Mouse (Mus musculus) liver, embryonic 13.5 days (tissue): Measurements from ENCODE around the gene Sbsn. TPM values are rescaled to one million over a fixed set of nuclear protein-coding genes. Genes with fewer than 3 reads are reported as not detected.

Source experiments
- ATAC-seq: fragments of 200-750 bp; cut with Nextera tagmentation; 2 replicates; pipeline ENCODE4 v1.8.0; 2017; ENCODE audit warnings: low read depth, mild to moderate bottlenecking, moderate number of reproducible peaks, moderate library complexity
- DNase-seq: peaks from one replicate; pipeline ENCODE4 v3.0.0; 2022
- H3K27ac ChIP-seq: fragments of 300-500 bp; sonication (generic); 2 replicates; pipeline ENCODE4 v1.5.1; 2015; ENCODE audit warnings: moderate library complexity, mild to moderate bottlenecking, inconsistent platforms
- H3K27me3 ChIP-seq: fragments of 300-500 bp; sonication (generic); 2 replicates; pipeline ENCODE4 v1.6.1; 2015; ENCODE audit warnings: mild to moderate bottlenecking, inconsistent platforms
- H3K36me3 ChIP-seq: fragments of 300-500 bp; sonication (generic); 2 replicates; pipeline ENCODE4 v1.6.1; 2015; ENCODE audit warnings: mild to moderate bottlenecking, inconsistent platforms
- H3K4me1 ChIP-seq: fragments of 300-500 bp; sonication (generic); replicated peaks from 2 replicates; pipeline ENCODE4 v1.6.1; 2015; ENCODE audit warnings: inconsistent platforms
- H3K4me2 ChIP-seq: fragments of 300-500 bp; sonication (generic); 2 replicates; pipeline ENCODE4 v1.6.1; 2015; ENCODE audit warnings: inconsistent platforms, mild to moderate bottlenecking, moderate library complexity
- H3K4me3 ChIP-seq: fragments of 300-500 bp; sonication (generic); replicated peaks from 2 replicates; pipeline ENCODE4 v1.5.1; 2015; ENCODE audit warnings: mild to moderate bottlenecking, inconsistent platforms
- H3K9ac ChIP-seq: fragments of 300-500 bp; sonication (generic); 2 replicates; pipeline ENCODE4 v1.6.1; 2015; ENCODE audit warnings: mild to moderate bottlenecking, inconsistent platforms
- H3K9me3 ChIP-seq: fragments of 300-500 bp; sonication (generic); replicated peaks from 2 replicates; pipeline ENCODE4 v1.6.1; 2016; ENCODE audit warnings: inconsistent platforms
- WGBS: fragments of 180-500 bp; shearing (Covaris S2); methylation state at CpG from one replicate; pipeline ENCODE4 v1.1.7; 2015; ENCODE audit not compliant: insufficient replicate concordance; 5-methylcytosine and 5-hydroxymethylcytosine counted together
- polyA plus RNA-seq: library from polyadenylated mRNA; unstranded; fragments of >200 nt; fragmentation: Nextera tagmentation; extraction: Ambion mirVana; gene quantifications from 2 replicates; pipeline ENCODE4 v1.2.1, GENCODE M21; 2015

Gene Sbsn
- polyA plus RNA-seq, 1 experiment from 2014 or later, result 0.08 TPM

DNA sequence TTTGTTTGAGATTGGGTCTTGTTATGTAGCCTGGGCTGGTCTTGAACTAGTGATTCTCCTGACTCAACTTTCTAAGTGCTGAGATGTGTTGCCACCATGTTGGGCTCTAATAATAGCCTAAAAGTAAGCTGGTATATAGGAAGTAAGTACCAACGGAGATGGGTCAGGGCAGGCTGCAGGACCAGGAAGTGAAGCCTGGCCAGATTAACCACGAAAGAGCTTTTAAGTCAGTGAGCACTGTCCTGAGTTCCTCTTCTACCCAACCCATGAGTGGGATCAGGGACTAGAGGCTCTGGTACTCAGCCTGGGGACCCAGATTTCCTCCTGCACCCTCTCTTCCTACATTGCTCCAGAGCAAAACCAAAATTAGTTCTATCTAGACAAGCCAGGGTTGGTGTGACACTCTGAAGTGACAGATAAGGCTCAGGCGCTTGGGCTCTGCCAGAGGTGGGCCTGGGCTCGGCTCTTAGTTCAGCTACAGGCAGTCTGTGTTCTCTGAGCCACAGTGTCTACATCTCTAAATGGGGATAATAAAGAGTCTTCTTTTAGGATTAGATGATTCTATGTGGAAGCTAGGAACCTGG, 10.6 kb downstream of the Sbsn start:
- DNase-seq, result peak; percentile 3
- peaks cover 20% of the 10 kb centered on the region for H3K4me1 ChIP-seq
- no peak overlapping the region for H3K9ac ChIP-seq
- no peak overlapping the region for H3K4me3 ChIP-seq
- H3K9me3 ChIP-seq, result no peaks in the 10 kb centered on the region
- H3K27ac ChIP-seq, result no peak overlapping the region
- no peaks in the 10 kb centered on the region for H3K36me3 ChIP-seq
- peak; percentile 64; the same call in 1 of the 2 replicates for ATAC-seq
- WGBS, result 15% methylated on average over 4 of the region's 4 CpGs
- no peak overlapping the region for H3K4me2 ChIP-seq
- peaks cover 15% of the 10 kb centered on the region for H3K27me3 ChIP-seq

DNA sequence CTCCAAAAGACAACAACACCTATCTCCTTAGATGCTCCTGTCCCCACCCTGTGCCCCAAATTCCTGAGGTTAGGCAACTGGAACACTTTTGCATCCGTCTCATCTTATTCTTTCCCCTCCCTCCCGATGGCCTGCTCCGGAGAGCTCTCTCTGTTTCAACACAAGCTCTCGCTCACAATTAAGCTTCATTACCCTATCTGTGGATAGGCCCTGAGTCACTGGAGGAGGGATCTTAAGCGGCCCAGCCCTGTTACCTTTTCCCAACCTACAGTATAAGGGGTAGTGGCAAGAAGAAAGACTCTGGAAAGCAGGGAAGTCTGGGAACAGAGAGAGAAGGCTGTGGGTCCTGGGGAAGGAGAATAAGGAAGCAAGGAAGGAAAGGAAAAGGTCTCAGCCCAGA, 12.2 kb downstream of the Sbsn start, which contains the start of gene Dmkn:
TSS of gene Dmkn (plus strand) at position 301 of the 400 bp plus-strand sequence.
- Histone ChIP-seq H3K9ac (no peak within 1 kb of the TSS), H3K4me1 (peaks cover 20% of the 10 kb centered on the region), H3K27ac (no peak within 1 kb of the TSS), H3K4me3 (no peak within 1 kb of the TSS), H3K9me3 (no peaks in the 10 kb centered on the region), H3K36me3 (no peaks in the 10 kb centered on the region), H3K27me3 (peaks cover 19% of the 10 kb centered on the region), H3K4me2 (no peak within 1 kb of the TSS)
- 50% methylated on average over 5 of the region's 5 CpGs for WGBS
- ATAC-seq (no peak), DNase-seq (no peak)

DNA sequence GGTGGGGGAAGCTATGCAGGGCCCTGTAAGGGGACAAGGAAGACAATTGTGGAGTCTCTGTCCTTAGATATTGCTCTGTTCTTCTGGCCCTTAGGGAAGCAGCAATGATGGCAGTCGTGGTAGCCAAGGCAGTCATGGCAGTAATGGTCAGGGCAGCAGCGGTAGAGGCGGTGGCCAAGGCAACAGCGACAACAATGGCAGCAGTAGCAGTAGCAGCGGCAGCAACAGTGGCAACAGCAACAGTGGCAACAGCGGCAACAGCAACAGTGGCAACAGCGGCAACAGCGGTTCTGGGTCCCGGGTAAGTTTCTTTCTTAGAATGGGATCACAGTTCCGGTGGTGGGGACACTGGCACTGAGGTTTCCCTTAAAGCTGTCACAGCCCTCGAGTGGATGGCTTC, 13.9 kb downstream of the Sbsn start:
- no peak for DNase-seq

DNA sequence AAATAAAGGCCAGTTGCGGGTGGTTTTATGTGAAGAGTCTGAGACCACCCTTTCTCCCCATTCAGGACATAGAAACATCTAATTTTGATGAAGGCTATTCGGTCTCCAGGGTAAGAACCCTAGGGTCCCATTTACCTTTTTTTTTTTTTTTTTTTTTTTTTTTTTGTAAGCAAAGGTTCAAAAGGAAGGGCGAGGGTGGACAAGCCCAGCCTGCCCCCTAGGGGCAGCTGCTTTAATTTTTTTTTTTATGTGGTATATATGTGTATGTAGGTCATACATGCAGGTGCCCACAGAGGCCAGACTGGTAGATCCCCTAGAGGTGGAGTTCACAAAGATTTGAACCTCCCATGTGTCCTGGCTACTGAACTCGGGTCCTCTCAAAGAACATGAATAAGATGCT, 15.1 kb downstream of the Sbsn start:
- H3K4me1 ChIP-seq, result peaks cover 10% of the 10 kb centered on the region
- peaks cover 26% of the 10 kb centered on the region for H3K27me3 ChIP-seq
- ATAC-seq (no peak), DNase-seq (no peak)
- no peak overlapping the region for H3K4me3 ChIP-seq
- H3K9ac ChIP-seq, result no peak overlapping the region
- no peaks in the 10 kb centered on the region for H3K36me3 ChIP-seq
- 70% methylated on average over 4 of the region's 4 CpGs for WGBS
- no peak overlapping the region for H3K27ac ChIP-seq
- no peak overlapping the region for H3K4me2 ChIP-seq
- no peaks in the 10 kb centered on the region for H3K9me3 ChIP-seq

More for the DNA sequence above, 13.9 kb downstream of the Sbsn start:
- WGBS, result 37% methylated on average over 11 of the region's 11 CpGs
- no peak overlapping the region for H3K4me3 ChIP-seq
- no peaks in the 10 kb centered on the region for H3K9me3 ChIP-seq
- no peaks in the 10 kb centered on the region for H3K36me3 ChIP-seq
- no peak overlapping the region for H3K4me2 ChIP-seq
- H3K4me1 ChIP-seq, result peaks cover 17% of the 10 kb centered on the region
- H3K27ac ChIP-seq, result no peak overlapping the region
- no peak for ATAC-seq
- peaks cover 26% of the 10 kb centered on the region for H3K27me3 ChIP-seq
- H3K9ac ChIP-seq, result no peak overlapping the region

DNA sequence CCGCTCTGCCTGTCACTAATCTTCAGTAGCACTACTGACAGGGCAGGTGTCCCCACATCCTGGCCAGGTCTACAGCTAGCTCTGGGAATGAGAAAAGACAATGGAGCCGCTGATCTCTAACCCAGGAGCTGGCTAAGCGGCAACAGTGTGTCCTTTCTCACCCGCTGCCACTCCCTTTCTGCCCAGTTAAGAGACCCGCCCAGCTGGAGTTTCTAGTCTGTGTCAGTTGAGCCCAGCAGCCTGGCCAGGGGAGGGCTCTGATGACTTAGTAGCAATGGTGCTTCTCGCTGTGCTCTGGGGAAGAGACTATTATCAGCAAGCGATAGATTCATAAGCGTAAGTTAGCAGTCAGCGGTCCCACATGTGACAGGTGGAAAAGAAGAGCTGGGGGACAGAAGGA, 18.0 kb downstream of the Sbsn start:
- Histone ChIP-seq H3K9me3 (no peaks in the 10 kb centered on the region), H3K36me3 (no peaks in the 10 kb centered on the region), H3K9ac (no peak overlapping the region), H3K27me3 (peaks cover 20% of the 10 kb centered on the region), H3K4me1 (no peaks in the 10 kb centered on the region), H3K4me3 (no peak overlapping the region), H3K27ac (no peak overlapping the region), H3K4me2 (no peak overlapping the region)
- ATAC-seq, result no peak
- DNase-seq, result no peak
- WGBS, result 28% methylated on average over 9 of the region's 9 CpGs

DNA sequence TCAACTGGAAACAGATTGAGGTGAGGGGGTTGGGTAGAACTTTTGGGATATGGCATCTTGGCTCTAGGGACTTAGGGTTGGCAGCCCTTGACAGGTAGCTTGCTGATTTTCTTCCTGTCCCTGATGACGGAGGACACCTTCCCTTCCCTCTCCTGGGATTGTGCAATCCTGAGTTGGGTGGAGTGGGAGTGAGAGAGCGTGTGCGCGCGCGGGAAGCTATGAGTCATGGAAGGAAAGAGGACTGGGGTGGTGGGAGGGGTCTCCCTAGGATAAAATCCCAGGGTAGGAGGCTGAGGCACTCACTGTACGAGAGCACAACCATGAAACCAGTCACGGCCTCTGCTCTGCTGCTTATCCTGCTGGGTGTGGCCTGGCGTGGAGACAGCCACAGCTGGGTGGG, 24.8 kb downstream of the Sbsn start:
- no peak overlapping the region for H3K27ac ChIP-seq
- H3K9me3 ChIP-seq, result no peaks in the 10 kb centered on the region
- ATAC-seq (no peak), DNase-seq (no peak)
- no peak overlapping the region for H3K4me2 ChIP-seq
- no peaks in the 10 kb centered on the region for H3K36me3 ChIP-seq
- no peak overlapping the region for H3K9ac ChIP-seq
- no peaks in the 10 kb centered on the region for H3K27me3 ChIP-seq
- 72% methylated on average over 9 of the region's 9 CpGs for WGBS
- no peaks in the 10 kb centered on the region for H3K4me1 ChIP-seq
- no peak overlapping the region for H3K4me3 ChIP-seq

DNA sequence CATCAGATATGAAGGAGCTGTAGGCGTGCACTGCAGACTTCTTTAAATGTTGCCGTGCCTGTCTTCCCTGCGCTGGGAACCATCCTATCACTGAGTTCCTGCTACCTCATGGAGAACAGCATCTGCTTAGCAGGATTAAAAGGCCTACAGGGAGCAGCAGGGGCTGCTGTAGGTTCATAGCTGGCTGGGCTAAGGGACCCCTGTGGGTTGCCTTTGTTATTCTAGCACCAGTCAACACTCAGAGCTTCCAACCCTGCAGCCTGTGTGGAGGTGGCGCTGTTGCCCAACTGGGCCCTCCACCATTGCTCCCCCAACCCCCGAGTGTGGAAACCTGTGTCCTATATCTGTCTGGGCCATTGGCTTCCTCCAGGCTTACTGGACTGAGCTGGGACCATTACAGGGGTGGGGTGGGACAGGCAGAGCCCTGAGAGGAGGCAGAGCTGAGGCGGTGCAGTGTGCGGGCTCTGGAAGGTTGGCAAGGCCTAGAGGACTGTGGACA, 25.9 kb downstream of the Sbsn start:
- Histone ChIP-seq H3K36me3 (no peaks in the 10 kb centered on the region), H3K9me3 (no peaks in the 10 kb centered on the region), H3K4me2 (no peak overlapping the region), H3K27ac (no peak overlapping the region), H3K27me3 (no peaks in the 10 kb centered on the region), H3K4me1 (no peaks in the 10 kb centered on the region), H3K9ac (no peak overlapping the region), H3K4me3 (no peak overlapping the region)
- ATAC-seq, result no peak
- WGBS, result 50% methylated on average over 7 of the region's 7 CpGs
- no peak for DNase-seq

DNA sequence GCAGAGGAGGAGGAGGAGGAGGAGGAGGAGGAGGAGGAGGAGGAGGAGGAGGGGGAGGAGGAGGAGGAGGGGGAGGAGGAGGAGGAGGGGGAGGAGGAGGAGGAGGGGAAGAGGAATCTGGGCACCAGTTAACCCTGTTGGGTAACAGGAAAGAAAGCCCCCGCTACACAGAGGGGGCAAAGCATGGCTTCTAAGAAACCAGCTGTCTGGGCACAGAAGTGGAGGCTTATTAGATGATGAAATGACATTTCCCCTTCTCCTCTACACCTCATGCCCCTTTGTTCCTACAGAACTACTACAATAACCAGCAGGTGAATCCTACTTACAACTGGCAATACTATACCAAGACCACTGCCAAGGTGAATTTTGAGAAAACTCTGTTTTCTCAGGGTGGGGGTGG, 26.6 kb downstream of the Sbsn start:
- Histone ChIP-seq H3K4me3 (no peak overlapping the region), H3K4me1 (no peaks in the 10 kb centered on the region), H3K27ac (no peak overlapping the region), H3K9ac (no peak overlapping the region), H3K4me2 (no peak overlapping the region), H3K36me3 (no peaks in the 10 kb centered on the region), H3K27me3 (no peaks in the 10 kb centered on the region), H3K9me3 (no peaks in the 10 kb centered on the region)
- DNase-seq, result no peak
- 33% methylated on average over 1 of the region's 1 CpGs for WGBS
- ATAC-seq, result no peak

DNA sequence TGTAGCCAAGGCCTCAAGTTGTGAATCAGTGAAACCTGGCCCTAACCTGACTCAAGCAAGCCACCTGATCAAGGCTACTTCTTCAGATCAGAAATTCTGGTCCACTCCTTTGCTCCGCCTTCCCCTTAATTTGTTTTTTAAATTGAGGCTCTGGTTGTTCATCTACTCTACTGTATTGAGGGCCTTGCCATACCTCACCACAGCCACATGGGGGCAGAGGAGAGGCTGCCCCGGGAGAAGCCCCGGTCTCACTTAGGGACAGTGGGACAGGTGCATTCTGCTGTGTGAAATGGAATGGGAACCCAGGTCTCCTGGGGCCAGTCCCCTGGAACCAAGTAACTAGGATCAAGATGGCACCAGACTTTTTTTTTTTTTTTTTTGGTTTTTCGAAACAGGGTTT, 30.5 kb downstream of the Sbsn start:
- H3K4me2 ChIP-seq, result no peak overlapping the region
- H3K9ac ChIP-seq, result no peak overlapping the region
- H3K4me1 ChIP-seq, result no peaks in the 10 kb centered on the region
- 36% methylated on average over 4 of the region's 4 CpGs for whole genome bisulfite sequencing
- no peaks in the 10 kb centered on the region for H3K27me3 ChIP-seq
- H3K27ac ChIP-seq, result no peak overlapping the region
- ATAC-seq (no peak), DNase-seq (no peak)
- H3K36me3 ChIP-seq, result no peaks in the 10 kb centered on the region
- no peaks in the 10 kb centered on the region for H3K9me3 ChIP-seq
- H3K4me3 ChIP-seq, result no peak overlapping the region

DNA sequence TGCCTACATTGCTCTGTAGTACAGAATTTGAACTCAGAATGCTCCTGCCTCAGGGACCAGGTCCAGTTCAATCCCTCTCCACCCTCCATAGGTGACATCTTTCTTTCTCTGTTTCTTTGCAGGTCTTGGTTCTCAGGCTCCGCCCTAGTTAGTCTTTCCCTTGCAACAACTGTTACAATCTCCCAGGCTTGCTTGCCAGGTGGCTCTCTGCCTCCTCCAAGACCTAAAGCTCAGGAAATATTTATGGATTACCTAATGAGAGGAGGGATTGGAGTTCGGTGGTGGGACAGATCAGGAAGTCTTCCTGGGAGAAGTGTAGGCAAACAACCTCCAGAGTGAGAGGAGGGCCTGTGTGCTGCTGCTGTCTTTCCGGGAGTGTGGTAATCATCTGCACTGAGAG, 31.4 kb downstream of the Sbsn start:
- no peaks in the 10 kb centered on the region for H3K27me3 ChIP-seq
- DNase-seq (no peak), ATAC-seq (no peak)
- H3K4me1 ChIP-seq, result no peaks in the 10 kb centered on the region
- 57% methylated on average over 3 of the region's 3 CpGs for WGBS
- H3K9ac ChIP-seq, result no peak overlapping the region
- no peak overlapping the region for H3K4me3 ChIP-seq
- H3K27ac ChIP-seq, result no peak overlapping the region
- H3K4me2 ChIP-seq, result no peak overlapping the region
- H3K36me3 ChIP-seq, result no peaks in the 10 kb centered on the region
- no peaks in the 10 kb centered on the region for H3K9me3 ChIP-seq

DNA sequence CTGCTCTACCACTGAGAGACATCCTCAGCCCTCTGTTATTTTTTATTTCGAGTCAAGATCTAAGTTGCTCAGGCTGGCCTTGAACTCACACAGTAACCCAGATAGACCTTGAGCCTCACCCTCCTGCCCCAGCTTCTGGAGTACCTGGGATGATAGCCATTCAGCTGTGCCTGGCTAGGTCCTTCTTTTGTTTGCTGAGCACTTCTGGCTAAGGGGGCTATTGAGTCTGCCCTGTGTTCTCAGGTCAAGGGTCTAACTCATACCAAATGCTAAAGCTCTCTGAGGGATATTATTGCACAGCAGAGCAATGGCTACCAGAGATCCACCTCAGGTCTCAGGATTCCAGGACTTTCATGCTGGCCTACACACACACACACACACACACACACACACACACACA, 33.9 kb downstream of the Sbsn start:
- no peak for DNase-seq
- Histone ChIP-seq H3K27ac (no peak overlapping the region), H3K4me2 (no peak overlapping the region), H3K27me3 (0 out of 2 replicates have a peak, but pooled peaks cover 3% of the 10 kb centered on the region), H3K36me3 (no peaks in the 10 kb centered on the region), H3K9me3 (no peaks in the 10 kb centered on the region), H3K4me1 (no peaks in the 10 kb centered on the region), H3K4me3 (no peak overlapping the region), H3K9ac (no peak overlapping the region)
- WGBS, result 33% methylated on average over 1 of the region's 1 CpGs
- ATAC-seq, result no peak
